Mouse (Mus musculus) left cerebral cortex, postnatal 10 days (tissue): ENCODE measurements at regions not wholly inside any gene's neighbourhood (a gene's known extent, or its start where the extent isn't known, plus 50 kb on each side); places are given as distances from the start of the nearest gene placed in this dataset.

Source experiments
- DNase-seq, 2 experiments: peaks; one replicate each; pipeline ENCODE4 v3.0.0; 2021 to 2022; ENCODE audit warnings: low spot score in 2 of 2, mixed read lengths in 1 of 2; ENCODE audit errors: extremely low spot score in 1 of 2
- intact Hi-C: fragments of 180-260 bp; cut with DNase I; formaldehyde crosslinking; loops from one replicate; pipeline ENCODE4 v1.15.1; 2025

DNA sequence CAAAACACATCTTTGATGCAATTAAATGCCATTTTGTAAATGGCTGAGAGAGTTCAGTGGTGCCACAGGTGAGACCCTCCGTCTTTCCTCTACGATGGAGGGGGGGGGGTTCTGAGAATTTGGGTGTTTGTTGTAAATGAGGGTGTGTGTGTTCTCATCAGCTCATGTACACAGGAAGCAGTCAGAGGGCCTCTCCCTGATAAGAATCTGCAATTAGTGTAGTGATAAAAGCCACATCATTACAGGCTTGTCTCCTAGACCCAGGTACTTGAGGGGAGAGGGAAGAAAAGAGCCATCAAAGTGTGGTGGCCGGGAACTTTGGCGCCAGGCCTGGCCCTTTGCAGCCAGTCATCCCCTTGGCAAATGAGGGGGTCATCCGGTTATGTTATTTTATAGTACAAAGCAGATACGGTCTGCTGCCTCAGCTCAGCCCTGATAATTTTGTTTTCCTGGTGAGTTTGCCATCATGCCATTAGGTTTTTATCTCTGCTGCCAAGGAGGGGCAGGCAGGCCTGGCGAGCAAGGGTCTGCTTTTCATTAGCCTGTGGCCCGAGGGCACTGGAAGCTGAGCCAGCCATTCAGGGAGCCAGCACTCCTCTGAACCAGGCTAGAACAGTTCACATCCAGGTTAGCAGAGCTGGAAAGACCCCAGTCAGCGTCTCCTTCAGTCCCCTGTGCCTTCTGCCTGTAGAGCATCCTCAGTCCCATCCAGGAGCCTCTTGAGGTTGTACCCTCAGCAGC, 59.7 kb downstream of the H2al1j start:
- no peak for DNase-seq
- intact Hi-C loops, result no loop called here

DNA sequence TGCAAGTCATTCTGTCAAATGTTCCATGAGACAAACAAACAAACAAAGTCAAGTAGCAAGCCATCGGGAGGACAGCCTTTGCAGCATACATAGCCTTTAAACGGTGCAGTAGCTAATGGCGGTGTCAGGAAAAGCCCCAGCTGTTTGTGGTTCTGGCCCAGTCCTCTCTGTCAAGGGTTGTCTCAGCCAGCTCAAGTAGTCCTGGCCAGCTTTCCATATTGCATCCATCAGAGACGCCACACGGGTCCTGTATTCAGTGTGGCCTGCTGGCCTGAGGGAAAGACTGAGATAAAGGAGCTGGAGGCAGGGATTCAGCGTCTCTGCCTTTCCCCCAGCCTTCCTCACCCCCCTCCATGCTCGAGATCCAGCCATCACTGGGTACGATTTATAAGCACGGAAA, 61.2 kb downstream of the H2al1j start:
- no peak for DNase-seq
- intact Hi-C loops, result no loop called here

DNA sequence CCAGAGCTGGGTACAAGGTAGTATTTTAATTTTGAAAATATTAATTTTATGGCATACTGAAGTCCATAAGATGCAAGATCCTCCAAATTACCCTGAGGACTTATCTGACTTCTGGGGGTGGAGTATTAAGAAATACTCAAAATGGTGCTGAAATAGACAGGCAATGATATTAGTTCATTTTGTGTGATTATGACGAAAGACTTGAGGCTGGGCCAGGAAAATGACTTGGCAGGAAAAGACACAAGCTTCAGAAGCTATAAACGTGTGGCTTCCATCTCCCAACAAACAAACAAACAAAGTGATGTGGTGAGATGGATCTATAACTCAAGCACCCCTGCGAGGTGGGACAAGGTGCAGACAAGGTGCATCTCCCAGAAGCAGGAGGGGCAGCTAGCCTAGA, 72.8 kb downstream of the H2al1j start:
- DNase-seq, result no peak
- intact Hi-C loops, result no loop called here

DNA sequence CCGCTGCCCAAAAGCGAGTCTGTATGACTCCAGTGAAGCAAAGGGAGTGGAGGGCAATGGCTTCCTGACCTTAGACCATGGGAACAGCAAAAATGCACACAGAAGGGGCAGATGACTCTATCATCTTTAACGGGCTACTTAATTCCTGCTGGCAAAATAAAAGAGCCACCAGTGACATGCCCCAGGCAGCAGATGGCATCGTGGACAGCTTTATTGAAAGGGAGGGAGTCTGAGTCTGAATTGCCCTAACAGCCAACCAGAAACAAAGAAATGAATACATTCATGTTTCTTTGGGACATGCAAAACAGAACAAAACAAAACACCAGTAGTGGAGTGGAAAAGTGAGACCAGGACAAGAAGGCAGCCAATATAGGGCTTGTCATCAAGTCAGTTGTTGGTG, 76.7 kb downstream of the H2al1j start:
- intact Hi-C loops, result no loop called here
- DNase-seq, result no peak

DNA sequence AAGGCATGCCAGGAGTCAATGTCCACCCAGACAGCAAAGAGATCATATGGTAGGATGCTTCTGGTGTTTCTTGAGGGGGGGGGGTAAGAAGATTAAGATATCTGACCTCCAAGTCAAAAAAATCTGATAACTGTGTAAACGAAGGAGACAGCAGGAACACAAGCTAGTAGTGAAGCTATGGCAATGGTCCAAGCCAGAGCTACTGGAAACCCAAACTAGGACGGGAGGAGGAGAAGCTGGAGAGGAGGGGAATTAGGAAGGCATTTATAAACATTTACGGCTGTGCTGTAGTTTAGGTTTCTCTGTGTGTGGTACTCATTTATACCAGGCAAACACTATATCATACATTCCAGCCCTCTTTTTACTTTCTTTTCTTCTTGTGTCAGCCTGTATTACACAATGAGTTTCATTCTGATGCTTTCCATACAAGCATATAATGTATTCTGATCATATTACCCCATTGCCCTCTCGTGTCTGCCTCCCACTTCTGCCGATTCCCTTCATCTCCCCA, 84.7 kb downstream of the H2al1j start:
- DNase-seq, result no peak
- intact Hi-C loops, result no loop called here

DNA sequence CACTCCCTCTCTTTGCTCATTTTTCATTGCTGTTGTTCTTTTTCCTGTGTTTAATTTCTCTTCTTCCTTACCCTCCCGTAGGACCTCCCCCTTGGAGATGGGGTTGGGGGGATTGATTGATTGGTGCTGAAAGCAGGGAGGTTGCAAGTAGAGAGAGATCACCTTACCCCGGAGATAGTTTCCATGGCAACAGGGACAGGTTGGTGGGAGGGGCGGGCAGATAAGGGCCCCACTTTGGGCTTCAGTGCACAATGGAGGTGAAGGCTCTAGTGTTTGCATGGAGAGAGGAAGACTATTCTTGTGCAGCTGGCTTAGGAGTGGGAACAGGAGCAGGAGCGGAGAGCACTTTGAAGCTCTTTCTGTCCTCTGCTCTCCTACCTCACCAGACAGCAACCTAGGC, 88.0 kb downstream of the H2al1j start:
- DNase-seq, result no peak
- intact Hi-C loops, result no loop called here

DNA sequence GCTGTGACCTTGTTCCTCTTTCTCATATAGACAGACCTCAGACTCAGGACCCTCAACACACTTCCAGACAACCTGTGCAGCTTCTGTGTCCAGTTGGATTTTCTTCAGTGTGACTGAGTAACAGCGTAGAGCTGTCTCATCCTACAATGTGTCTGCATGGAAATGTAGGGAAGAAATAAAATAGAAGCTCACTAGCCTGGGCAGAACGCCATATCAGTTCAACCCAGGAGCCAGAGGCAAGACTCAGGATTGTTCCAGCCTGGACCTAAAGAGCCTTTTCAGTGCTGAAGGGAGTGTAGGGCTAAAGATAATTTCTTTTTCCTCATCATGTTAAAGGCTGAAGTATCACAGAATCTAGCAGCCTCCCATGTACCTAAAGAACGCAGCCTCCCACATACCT, 88.9 kb downstream of the H2al1j start:
- no peak for DNase-seq
- intact Hi-C loops, result no loop called here

DNA sequence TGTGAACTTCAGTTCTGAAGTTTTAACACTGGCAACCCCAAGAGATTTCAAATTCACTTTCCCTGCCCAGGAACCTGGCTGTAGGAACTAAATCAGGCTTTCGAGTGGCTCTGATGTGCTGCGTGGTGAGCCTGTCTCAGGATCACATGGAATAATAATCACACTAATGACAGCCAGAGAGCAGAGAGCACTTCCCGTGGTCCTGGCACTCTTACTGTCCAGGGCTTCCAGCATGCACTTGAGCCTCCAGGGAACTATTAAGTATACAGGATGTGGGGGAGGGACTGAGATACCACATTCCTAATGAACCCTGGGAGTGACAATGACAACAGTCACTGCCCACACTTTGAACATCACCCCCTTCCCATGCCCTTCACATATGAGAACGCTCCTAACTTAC, 90.2 kb downstream of the H2al1j start:
- DNase-seq, result no peak
- intact Hi-C loops, result no loop called here

DNA sequence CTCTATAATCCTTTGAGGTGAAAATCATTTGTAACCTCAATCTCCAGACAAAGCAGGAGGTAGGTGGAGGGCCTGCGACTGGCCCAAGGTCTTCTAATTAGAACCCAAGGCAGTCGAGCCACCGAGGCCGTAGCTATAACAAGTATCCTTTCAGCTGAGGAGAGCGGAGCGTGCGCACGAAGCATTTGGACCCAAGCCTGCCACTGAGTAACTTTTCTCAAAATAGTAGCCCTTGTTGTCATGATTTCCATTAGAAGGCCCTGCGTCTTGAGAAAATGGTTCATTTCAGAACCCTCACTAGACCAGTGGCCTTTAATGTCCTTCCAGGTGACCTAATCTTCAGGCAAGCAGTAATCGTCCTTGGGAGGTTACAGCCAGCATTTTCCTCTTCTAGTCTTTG, 90.6 kb downstream of the H2al1j start:
- no peak for DNase-seq
- intact Hi-C loops, result no loop called here

DNA sequence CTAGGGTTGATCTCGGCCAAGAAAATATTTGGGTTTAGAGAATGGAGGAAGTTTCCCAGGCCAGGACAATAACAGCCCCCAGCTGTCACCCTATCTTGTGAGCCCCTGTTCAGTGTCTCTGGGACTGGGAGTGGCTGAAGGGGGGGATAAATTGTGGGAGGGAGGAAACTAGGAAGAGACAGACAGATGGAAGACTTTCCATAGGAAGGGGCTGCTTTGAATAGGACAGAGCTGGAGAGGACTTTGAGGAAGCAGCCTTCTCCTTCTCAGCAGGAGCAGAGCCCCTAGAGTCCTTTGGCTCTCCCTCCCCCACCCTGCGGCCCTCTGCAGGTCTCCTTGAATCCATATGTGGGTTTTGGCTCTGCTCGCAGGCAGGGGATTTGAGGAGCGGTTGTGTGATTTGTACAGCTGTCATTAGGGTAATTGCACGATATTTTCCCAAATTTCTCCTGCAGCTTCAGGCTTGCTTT, 91.6 kb downstream of the H2al1j start:
- intact Hi-C loops, result no loop called here
- DNase-seq, result no peak

DNA sequence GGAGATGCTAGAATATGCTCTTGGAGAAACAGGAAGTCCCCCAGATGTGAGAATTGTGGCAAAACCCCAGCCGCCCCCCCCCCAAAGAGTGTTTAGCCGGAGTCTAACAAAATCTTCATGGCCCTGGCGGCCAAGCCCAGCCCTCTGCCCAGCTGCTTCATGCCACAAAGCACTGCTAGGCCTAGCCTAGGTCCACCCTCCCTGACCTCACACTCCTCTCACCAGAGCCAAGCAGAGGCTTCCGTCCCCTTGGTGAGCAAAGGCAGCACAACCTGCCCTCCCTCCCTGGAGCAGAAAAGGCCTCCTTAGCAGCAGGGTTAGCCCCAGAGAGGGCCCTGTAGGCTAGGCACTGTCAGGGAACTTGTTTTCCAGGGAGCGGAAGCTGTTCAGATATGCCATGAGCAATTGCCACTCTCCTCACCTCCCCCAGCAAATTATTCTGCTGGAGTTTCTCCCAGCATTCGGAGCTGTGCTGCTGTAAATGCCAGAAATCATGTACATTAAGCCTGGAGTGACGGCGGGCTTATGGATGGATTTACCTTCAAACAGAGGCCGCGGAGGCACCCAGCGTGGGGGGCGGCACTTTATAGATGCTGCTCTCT, 104.9 kb downstream of the H2al1j start:
- DNase-seq, result no peak
- intact Hi-C loops, result no loop called here

DNA sequence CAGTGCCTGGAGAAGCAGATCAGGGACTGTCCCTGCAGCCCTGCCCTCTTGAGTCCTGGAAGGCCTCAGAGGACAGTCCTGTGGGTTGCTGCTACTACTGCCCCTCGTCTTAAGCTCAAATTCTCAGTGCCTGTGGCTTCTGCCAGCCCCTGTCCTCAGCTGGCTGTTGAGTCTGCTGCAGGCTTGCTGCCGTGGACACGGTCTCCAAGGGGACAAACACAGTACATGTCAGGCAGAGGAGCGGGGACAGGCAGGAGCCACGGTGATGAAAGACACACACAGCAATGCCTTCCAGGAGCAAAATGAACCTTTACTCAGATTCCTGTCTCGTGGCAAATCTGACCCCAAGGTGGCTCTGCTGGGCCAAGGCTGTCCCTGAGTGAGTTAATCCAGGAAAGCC, 107.7 kb downstream of the H2al1j start:
- intact Hi-C loops, result no loop called here
- DNase-seq, result no peak

DNA sequence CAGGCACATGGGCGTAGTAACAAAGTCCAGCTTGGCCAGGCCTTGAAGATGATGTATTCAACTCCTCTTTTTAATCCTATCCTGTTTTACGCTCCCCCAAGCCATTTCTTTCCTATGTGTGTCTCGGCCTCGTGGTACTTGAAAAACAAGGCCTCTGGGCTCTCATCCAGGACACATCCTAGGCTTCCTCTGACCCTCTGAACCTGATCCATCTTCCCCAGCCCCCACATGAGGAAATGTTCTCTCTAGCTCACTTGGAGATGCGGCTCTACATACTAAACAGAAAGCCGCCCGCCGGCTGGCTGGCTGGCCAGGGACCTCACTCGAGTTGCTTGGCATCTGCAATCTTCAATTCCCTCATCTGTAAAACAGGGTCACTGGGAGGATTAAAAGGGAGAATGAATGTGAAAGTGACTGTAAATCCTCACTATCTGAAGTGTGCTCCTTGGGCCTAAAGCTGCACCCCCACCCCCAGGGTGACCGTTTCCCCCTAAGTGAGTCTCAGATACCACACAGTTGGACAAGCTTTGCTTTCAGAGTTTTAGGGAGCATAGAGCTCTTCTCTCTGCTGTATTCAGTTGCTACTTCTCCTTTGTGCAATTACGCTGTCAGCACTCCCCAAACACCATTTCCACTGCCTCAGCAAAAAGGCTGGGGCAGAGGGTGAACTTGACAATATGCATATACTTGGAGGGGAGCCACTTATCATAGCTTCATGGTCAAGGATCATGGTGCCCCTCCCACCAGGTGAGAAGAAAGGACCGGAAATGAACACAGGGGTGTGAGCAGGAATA, 109.7 kb downstream of the H2al1j start:
- intact Hi-C loops, result no loop called here
- DNase-seq, result peak; percentile 31 to 54

DNA sequence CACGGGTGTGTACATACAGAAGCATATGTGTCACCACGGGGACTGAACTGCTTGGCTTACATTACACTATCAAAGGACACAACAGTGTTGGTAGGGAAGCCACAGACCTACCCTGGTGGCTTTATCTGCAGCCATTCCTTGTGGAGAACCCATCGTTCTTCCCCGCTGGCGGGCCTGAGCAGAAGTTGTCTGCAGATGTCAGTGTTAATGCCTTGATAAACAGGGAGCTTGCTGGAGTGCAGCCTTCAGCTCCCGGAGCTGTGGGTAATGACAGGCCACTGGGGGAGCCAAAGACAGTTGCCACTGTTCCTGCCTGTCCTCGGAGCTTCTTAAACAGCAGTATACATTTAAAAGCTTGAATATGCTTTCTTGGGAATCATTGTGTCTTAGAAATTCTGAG, 115.9 kb downstream of the H2al1j start:
- peak in 1 of 2 experiments; percentile 27 for DNase-seq
- intact Hi-C loops, result no loop called here

DNA sequence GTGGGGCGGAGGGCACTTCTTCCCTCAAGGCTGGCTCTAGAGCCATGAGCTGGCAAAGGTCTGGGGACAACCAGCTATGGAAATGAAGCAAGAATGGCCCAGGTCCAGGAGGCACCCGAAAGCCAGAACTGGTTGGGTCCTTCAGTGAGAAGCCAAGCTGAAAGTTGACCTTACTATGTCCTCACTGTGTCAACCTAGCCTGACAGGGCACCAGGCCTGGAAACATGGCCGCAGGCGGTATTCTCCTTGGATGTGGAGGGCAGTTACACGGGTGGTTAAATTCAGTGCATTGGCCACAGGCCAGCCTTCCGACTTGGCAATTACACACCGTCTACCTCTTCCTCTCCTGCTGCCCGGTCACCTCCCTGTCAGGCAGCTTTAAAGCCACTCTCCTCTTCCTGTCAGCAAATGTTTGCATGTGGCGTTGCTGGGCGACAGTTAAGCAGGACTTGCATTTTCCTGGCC, 116.7 kb downstream of the H2al1j start:
- intact Hi-C loops, result no loop called here
- DNase-seq, result peak in 1 of 2 experiments; percentile 26

DNA sequence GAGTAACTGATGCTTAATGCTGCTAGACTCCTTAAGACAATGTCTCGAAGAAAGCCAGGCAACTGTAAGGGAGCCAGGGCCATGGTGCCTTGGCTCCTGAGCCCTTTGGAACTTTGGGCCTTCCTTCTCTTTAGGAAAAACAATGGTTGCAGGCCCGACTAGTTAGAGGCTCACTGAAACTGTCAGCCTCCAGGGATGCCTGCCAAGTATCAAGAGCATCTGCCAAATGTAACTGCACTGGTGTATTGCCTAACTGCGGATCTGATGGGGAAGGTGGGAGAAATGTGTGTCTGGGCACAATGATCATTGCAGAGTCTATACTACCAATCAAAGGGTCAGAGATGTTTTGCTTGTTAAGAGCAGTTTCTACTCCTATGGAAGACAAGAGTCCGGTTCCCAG, 121.1 kb downstream of the H2al1j start:
- intact Hi-C loops, result no loop called here
- peak in 1 of 2 experiments; percentile 25 for DNase-seq

DNA sequence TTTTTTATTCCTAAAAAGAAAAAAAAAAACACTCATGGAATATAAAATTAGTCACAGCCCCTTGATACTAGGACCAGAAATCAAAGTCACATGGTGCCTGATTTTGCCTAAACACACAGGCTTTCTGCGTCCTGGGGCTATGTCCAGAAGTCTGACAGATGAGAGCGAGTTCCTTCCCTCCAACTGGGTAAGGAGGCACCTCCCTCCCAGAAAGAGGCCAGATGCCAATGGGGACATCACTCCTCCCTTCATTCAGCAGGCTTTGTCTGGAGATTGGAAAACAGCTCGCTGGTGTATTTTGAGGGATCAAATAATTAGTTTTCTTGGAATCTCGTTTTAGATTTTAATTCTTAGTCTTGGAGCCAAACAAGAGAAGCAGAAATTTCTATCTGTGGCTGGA, 130.9 kb downstream of the H2al1j start:
- intact Hi-C loops, result no loop called here
- no peak for DNase-seq

DNA sequence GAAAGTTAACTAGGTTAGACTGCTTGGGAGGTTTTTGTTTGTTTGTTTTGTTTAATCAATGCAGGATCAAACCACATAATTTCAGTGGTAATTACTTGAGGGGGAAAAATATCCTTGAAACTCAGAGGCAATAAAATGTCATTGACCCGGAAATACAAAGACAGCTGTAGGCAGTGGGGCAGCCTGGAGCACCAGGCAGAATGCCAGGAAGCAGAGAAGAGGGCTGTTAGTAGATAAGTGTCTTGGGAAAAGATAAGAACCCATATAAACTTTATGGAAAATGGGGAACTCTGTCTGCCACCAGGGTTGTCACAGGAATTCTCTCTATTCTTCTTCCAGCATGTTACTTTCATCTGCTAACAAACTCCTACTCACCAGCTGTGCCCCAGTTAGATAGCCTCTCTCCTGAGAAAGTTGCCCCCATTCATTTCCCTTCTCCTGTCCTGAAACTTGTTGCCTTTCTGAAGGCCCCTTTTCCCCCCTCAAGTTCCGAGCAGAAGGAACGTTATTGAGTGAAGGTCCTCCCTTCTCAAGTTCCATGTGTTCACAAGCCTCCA, 136.4 kb downstream of the H2al1j start:
- intact Hi-C loops, result no loop called here
- no peak for DNase-seq

DNA sequence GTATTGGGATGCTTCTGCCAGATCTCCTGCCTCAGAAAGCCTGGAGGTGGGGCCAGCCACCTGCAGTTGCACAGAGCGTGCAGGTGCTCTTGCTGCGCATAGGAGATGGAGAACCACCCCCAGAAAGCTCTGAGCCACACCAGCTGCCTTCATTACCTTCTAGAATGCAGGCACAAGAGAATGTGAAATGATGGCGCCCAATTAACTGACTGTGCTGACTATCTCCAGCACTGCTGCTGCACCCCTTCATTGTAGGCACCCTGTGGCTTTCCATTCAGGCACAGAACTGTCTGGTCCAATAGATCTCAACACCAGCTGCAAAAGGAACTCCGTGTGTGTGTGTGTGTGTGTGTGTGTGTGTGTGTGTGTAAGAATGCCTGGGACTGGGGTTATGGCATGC, 138.6 kb downstream of the H2al1j start:
- no peak for DNase-seq
- intact Hi-C loops, result no loop called here
